Mouse (Mus musculus) mesoderm, embryonic 11.5 days (tissue): Measurements from ENCODE around the gene Camk2d.
A peak's percentile ranks its signal among the peaks of the same experiment; 100 is the strongest.

ENCODE experiments used
- DNase-seq: peaks from one replicate; pipeline ENCODE4 v3.0.0-alpha.2; 2012; ENCODE audit warnings: low read depth, low spot score

The Camk2d gene

GRCm38 (mm10) chr3:126810372-126811090 is 214.4 kb downstream of the Camk2d start:
- no peak for DNase-seq

GRCm38 (mm10) chr3:126811646-126812045 is 215.5 kb downstream of the Camk2d start:
- DNase-seq, result no peak

GRCm38 (mm10) chr3:126822374-126822773 is 226.3 kb downstream of the Camk2d start:
- no peak for DNase-seq

- no peak for DNase-seq
Observed at GRCm38 (mm10) chr3:126824930-126825329, 228.8 kb downstream of the Camk2d start.

GRCm38 (mm10) chr3:126826172-126826571 is 230.1 kb downstream of the Camk2d start:
- no peak for DNase-seq

GRCm38 (mm10) chr3:126827900-126828299 is 231.8 kb downstream of the Camk2d start:
- DNase-seq, result no peak

- no peak for DNase-seq
Observed at GRCm38 (mm10) chr3:126829817-126830216, 233.7 kb downstream of the Camk2d start.

- DNase-seq, result peak; percentile 9
Observed at GRCm38 (mm10) chr3:126831418-126832138, 235.5 kb downstream of the Camk2d start.

- DNase-seq, result no peak
Observed at GRCm38 (mm10) chr3:126834641-126835167, 238.6 kb downstream of the Camk2d start.

GRCm38 (mm10) chr3:126842780-126843179 is 246.7 kb downstream of the Camk2d start:
- DNase-seq, result no peak

- DNase-seq, result no peak
Observed at GRCm38 (mm10) chr3:126844809-126845208, 248.7 kb downstream of the Camk2d start.

- no peak for DNase-seq
Observed at GRCm38 (mm10) chr3:126848081-126848480, 252.0 kb downstream of the Camk2d start.

- no peak for DNase-seq
Observed at GRCm38 (mm10) chr3:126860442-126860841, 264.3 kb downstream of the Camk2d start.

- DNase-seq, result no peak
Observed at GRCm38 (mm10) chr3:126869561-126869960, 273.5 kb downstream of the Camk2d start.

GRCm38 (mm10) chr3:126870688-126871087 is 274.6 kb downstream of the Camk2d start:
- DNase-seq, result no peak

GRCm38 (mm10) chr3:126878233-126878632 is 282.1 kb downstream of the Camk2d start:
- DNase-seq, result no peak

GRCm38 (mm10) chr3:126886090-126886489 is 290.0 kb downstream of the Camk2d start:
- DNase-seq, result no peak

- DNase-seq, result no peak
Observed at GRCm38 (mm10) chr3:126886644-126887043, 290.5 kb downstream of the Camk2d start.
